Mouse (Mus musculus) midbrain, embryonic 11.5 days (tissue): Measurements from ENCODE around the gene Dcdc2c. TPM values are rescaled to one million over a fixed set of nuclear protein-coding genes. Genes with fewer than 3 reads are reported as not detected.

ENCODE experiments used
- ATAC-seq: fragments of 200-750 bp; cut with Nextera tagmentation; 2 replicates; pipeline ENCODE4 v1.8.0; 2017; ENCODE audit warnings: moderate TSS enrichment, moderate library complexity; ENCODE audit not compliant: low FRiP score
- DNase-seq: peaks from one replicate; pipeline ENCODE4 v3.0.0; 2015; ENCODE audit warnings: low spot score; ENCODE audit errors: missing footprints
- H3K27ac ChIP-seq: fragments of 300-500 bp; sonication (generic); 2 replicates; pipeline ENCODE4 v1.5.1; 2014; ENCODE audit warnings: low read depth, low read length
- H3K27me3 ChIP-seq: fragments of 300-500 bp; sonication (generic); 2 replicates; pipeline ENCODE4 v1.6.1; 2014; ENCODE audit warnings: mild to moderate bottlenecking, low read length, moderate library complexity, mixed read lengths; ENCODE audit not compliant: control insufficient read depth, insufficient read depth
- H3K36me3 ChIP-seq: fragments of 300-500 bp; sonication (generic); 2 replicates; pipeline ENCODE4 v1.6.1; 2014; ENCODE audit warnings: mild to moderate bottlenecking, low read length, moderate library complexity, mixed read lengths; ENCODE audit not compliant: control insufficient read depth, insufficient read depth
- H3K4me1 ChIP-seq: fragments of 300-500 bp; sonication (generic); 2 replicates; pipeline ENCODE4 v1.6.1; 2014; ENCODE audit warnings: low read length; ENCODE audit not compliant: control insufficient read depth, insufficient read depth
- H3K4me2 ChIP-seq: fragments of 300-500 bp; sonication (generic); 2 replicates; pipeline ENCODE4 v1.6.1; 2014; ENCODE audit warnings: mild to moderate bottlenecking, moderate library complexity
- H3K4me3 ChIP-seq: fragments of 300-500 bp; sonication (generic); 2 replicates; pipeline ENCODE4 v1.5.1; 2014; ENCODE audit warnings: low read depth, low read length
- H3K9ac ChIP-seq: fragments of 300-500 bp; sonication (generic); 2 replicates; pipeline ENCODE4 v1.6.1; 2014; ENCODE audit warnings: low read length
- H3K9me3 ChIP-seq: fragments of 300-500 bp; sonication (generic); 2 replicates; pipeline ENCODE4 v1.6.1; 2016; ENCODE audit warnings: low read length; ENCODE audit not compliant: control insufficient read depth
- WGBS: fragments of 180-500 bp; shearing (Covaris S2); extraction: QIAGEN DNeasy Blood & Tissue Kit; methylation state at CpG from one replicate; pipeline ENCODE4 v1.1.7; 2014; 5-methylcytosine and 5-hydroxymethylcytosine counted together
- polyA plus RNA-seq: library from polyadenylated mRNA; unstranded; fragments of >200 nt; fragmentation: Nextera tagmentation; extraction: Ambion mirVana; gene quantifications from 2 replicates; pipeline ENCODE4 v1.2.1, GENCODE M21; 2014

Dcdc2c gene
- 0.10 and 0.18 TPM in 2 replicates for polyA plus RNA-seq

DNA sequence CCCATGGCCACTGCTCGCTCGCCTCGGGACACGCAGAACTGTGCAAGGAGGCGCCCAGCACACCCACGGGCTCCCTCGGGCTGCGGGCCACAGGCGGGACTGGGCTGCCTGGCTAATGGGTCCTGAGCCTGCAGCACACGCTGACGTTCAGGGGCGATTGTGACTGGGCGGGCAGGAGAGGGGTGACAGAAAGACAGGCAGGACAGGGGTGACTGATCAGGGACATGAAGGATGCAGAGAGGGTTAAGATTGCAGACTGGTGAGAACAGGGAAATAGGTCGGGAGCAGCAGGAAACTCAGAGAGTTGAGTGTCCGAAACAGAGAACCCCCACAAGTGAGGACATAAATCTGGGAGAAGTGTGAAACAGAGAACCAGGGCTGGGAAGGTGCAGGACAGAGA lies at the start of gene Dcdc2c:
Gene Dcdc2c (minus strand): TSS at position 101 of the 400 bp plus-strand sequence.
- no peak for ATAC-seq
- H3K4me2 ChIP-seq: no peak within 1 kb of the TSS

DNA sequence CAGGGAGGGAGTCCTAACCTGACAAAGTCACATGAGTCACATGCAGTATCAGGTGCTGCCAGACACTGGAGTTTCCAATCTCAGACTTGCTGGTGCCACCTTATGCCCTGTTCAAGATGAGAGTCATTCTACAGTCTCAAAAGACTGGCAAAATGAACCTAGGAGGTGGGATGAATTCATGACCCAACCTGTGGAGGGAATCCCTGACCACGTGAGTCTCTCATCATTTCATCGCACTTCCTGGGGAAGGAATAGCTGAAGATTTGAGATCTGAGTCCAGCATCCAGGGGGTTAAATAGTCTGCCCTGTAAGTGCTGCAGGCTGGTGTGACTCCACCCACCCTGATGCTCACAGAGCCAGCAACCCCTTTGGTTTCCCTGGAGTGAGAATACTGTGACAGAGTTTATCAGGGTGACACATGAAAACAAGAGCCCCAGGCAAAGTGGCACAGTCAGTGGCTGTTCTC lies 46.4 kb upstream of the Dcdc2c start:
- WGBS: 70% methylated on average over 2 of the region's 2 CpGs
- Histone ChIP-seq H3K4me3 (no peak overlapping the region), H3K27me3 (no peaks in the 10 kb centered on the region), H3K9me3 (no peaks in the 10 kb centered on the region), H3K4me1 (no peaks in the 10 kb centered on the region), H3K36me3 (no peaks in the 10 kb centered on the region), H3K9ac (no peak overlapping the region), H3K4me2 (no peak overlapping the region), H3K27ac (no peak overlapping the region)
- no peak for DNase-seq
- no peak for ATAC-seq

More for the DNA sequence above, at the start of gene Dcdc2c:
- no peak within 1 kb of the TSS for H3K27ac ChIP-seq
- no peak within 1 kb of the TSS for H3K9ac ChIP-seq
- H3K4me3 ChIP-seq: no peak within 1 kb of the TSS
- no peaks in the 10 kb centered on the region for H3K9me3 ChIP-seq
- 79% methylated on average over 15 of the region's 15 CpGs for WGBS
- DNase-seq: no peak
- no peaks in the 10 kb centered on the region for H3K36me3 ChIP-seq
- H3K4me1 ChIP-seq: no peaks in the 10 kb centered on the region
- H3K27me3 ChIP-seq: no peaks in the 10 kb centered on the region

DNA sequence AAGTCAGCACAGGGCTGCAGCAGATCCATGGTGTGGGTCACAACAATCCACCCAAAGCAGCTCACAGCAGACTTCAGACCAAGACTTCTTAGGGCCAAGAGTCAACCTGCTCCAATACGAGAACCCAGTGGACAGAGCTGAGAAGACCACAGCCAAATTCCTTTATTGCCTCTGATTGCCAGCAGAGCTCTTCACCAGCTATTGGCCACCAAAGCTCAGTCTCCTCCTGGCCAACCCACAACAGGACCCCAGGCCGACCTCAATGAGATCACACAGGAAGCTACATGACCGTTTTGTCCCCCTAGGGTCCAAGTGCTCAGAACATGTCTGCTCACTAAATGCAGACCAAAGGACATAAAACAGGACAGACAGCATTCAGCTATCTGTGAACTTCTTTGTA lies 45.9 kb upstream of the Dcdc2c start:
- no peak for ATAC-seq
- 73% methylated on average over 3 of the region's 3 CpGs for WGBS
- no peak overlapping the region for H3K4me3 ChIP-seq

DNA sequence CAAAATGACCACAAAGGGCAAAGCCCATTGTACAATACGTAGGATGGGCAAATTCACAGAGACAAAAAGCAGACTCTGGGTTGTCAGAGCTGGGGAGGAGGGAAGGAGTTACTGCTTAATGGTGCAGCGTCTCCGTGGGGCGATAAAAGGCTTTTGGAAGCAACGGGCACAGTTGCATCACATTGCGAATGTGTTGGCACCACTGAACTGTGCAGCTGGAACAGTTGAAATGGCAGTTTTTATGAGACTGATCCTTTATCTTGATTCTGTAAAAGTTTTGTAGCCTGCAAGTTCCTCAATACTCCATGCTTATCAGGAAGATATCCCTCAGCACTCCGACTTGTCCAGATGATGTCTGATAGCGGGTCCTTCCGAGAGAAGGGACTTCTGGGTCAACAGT lies 45.5 kb upstream of the Dcdc2c start:
- H3K27ac ChIP-seq: no peak overlapping the region
- WGBS: 88% methylated on average over 9 of the region's 9 CpGs
- H3K4me2 ChIP-seq: no peak overlapping the region
- no peak overlapping the region for H3K9ac ChIP-seq
- no peaks in the 10 kb centered on the region for H3K27me3 ChIP-seq
- DNase-seq: no peak
- no peaks in the 10 kb centered on the region for H3K36me3 ChIP-seq
- no peak for ATAC-seq
- H3K9me3 ChIP-seq: no peaks in the 10 kb centered on the region
- no peaks in the 10 kb centered on the region for H3K4me1 ChIP-seq
- no peak overlapping the region for H3K4me3 ChIP-seq

More for the DNA sequence above, 45.9 kb upstream of the Dcdc2c start:
- H3K9me3 ChIP-seq: no peaks in the 10 kb centered on the region
- no peaks in the 10 kb centered on the region for H3K36me3 ChIP-seq
- H3K4me2 ChIP-seq: no peak overlapping the region
- no peak for DNase-seq
- H3K27ac ChIP-seq: no peak overlapping the region
- no peak overlapping the region for H3K9ac ChIP-seq
- no peaks in the 10 kb centered on the region for H3K27me3 ChIP-seq
- H3K4me1 ChIP-seq: no peaks in the 10 kb centered on the region

GRCm38 (mm10) chr12:28596851-28597250 lies 44.7 kb upstream of the Dcdc2c start:
- Histone ChIP-seq H3K9ac (no peak overlapping the region), H3K4me2 (no peak overlapping the region), H3K4me3 (no peak overlapping the region), H3K4me1 (no peaks in the 10 kb centered on the region), H3K36me3 (no peaks in the 10 kb centered on the region), H3K27me3 (no peaks in the 10 kb centered on the region), H3K9me3 (no peaks in the 10 kb centered on the region), H3K27ac (no peak overlapping the region)
- ATAC-seq: no peak
- no peak for DNase-seq

- WGBS: 59% methylated on average over 13 of the region's 13 CpGs
- ATAC-seq: no peak
- no peak for DNase-seq
Observed at GRCm38 (mm10) chr12:28590428-28590827, 38.2 kb upstream of the Dcdc2c start.

DNA sequence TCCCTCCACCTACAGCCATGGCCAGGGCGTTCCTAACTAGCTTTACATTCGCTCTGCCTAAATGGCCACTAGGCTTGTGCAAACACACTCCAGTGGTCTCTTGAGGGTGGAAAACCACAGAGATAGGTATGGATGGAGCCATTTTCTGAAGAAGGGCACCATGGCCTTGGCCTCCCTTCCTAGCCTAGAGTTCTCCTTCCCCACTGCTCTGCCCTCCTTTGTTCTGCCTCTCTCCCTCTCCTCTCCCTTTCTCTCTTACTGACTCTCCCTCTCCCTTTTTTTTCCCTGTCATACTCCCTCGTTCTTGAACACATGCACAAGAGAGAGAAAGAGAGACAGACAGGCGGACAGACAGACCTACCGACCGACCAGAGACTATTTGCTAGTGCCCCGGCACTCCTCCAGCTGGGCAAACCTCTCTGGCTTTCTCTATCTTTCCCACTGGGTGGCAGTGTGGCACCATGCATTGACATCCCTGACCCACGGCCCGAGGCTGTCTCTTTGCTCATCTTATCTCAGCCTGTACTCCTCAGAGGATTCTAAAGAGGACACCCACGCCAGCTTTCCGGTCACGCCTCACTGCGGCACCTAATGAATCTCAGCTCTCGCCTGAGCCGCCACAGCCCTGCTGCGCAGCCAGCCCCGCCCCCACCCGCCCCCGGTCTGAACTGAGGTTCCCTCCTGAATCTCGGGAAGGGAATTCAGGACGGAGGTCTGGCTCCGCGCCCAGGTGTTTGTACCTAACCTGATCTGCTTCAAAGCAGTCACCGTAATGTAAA lies 37.1 kb upstream of the Dcdc2c start:
- Histone ChIP-seq H3K4me2 (peak overlapping the region; percentile 47), H3K36me3 (no peaks in the 10 kb centered on the region), H3K9ac (peak overlapping the region; percentile 50), H3K4me3 (peak overlapping the region; percentile 28), H3K27me3 (no peaks in the 10 kb centered on the region; the same call in 1 of the 2 replicates), H3K9me3 (no peaks in the 10 kb centered on the region), H3K4me1 (peaks cover 3% of the 10 kb centered on the region; the same call in 1 of the 2 replicates), H3K27ac (no peak overlapping the region)
- DNase-seq (peak; percentile 96), ATAC-seq (peak; percentile 88)
- 8% methylated on average over 23 of the region's 24 CpGs for WGBS

More at GRCm38 (mm10) chr12:28590428-28590827, 38.2 kb upstream of the Dcdc2c start:
- Histone ChIP-seq H3K4me1 (peaks cover 3% of the 10 kb centered on the region; the same call in 1 of the 2 replicates), H3K27ac (no peak overlapping the region), H3K4me3 (no peak overlapping the region), H3K9me3 (no peaks in the 10 kb centered on the region), H3K36me3 (no peaks in the 10 kb centered on the region), H3K4me2 (no peak overlapping the region), H3K27me3 (no peaks in the 10 kb centered on the region; the same call in 1 of the 2 replicates), H3K9ac (no peak overlapping the region)

DNA sequence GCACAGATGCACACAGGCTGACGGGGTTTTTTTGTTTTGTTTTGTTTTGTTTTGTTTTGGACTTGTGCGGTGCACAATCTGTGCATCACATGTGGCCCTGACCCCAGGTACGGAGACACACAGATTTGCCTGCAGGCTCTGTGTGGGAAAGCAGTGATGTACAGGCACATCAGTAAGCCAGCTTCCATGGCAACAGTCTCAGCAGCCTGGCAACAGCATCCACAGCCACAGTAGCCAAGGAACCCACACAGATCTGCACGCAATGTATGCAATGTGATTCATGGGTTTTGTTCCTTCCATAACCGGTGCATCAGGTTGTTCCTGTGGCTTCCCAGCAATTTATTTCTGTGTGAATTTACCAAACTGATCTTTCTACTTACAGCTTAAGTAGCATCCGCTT lies 35.8 kb upstream of the Dcdc2c start:
- Histone ChIP-seq H3K36me3 (no peaks in the 10 kb centered on the region), H3K4me2 (no peak overlapping the region), H3K27ac (no peak overlapping the region), H3K9me3 (no peaks in the 10 kb centered on the region), H3K27me3 (no peaks in the 10 kb centered on the region; the same call in 1 of the 2 replicates), H3K4me3 (no peak overlapping the region), H3K4me1 (peaks cover 3% of the 10 kb centered on the region; the same call in 1 of the 2 replicates), H3K9ac (no peak overlapping the region)
- ATAC-seq (no peak; the same call in 1 of the 2 replicates), DNase-seq (no peak)
- WGBS: 74% methylated on average over 6 of the region's 6 CpGs

- H3K4me3 ChIP-seq: no peak overlapping the region
- no peaks in the 10 kb centered on the region for H3K9me3 ChIP-seq
- H3K36me3 ChIP-seq: no peaks in the 10 kb centered on the region
- H3K9ac ChIP-seq: no peak overlapping the region
- no peaks in the 10 kb centered on the region; the same call in 1 of the 2 replicates for H3K4me1 ChIP-seq
- no peaks in the 10 kb centered on the region for H3K27me3 ChIP-seq
- no peak overlapping the region for H3K27ac ChIP-seq
- DNase-seq (no peak), ATAC-seq (no peak)
- no peak overlapping the region for H3K4me2 ChIP-seq
- WGBS: 78% methylated on average over 3 of the region's 3 CpGs
Observed at GRCm38 (mm10) chr12:28584036-28584435, 31.8 kb upstream of the Dcdc2c start.
